Mouse (Mus musculus) midbrain, embryonic 10.5 days (tissue): ENCODE measurements around the gene Hadha. TPM values are rescaled to one million over a fixed set of nuclear protein-coding genes. Genes with fewer than 3 reads are reported as not detected.

Experiments
- DNase-seq: peaks from one replicate; pipeline ENCODE4 v3.0.0-alpha.2; 2017; ENCODE audit warnings: low spot score
- H3K27ac ChIP-seq: fragments of 300-500 bp; sonication (generic); replicated peaks from 2 replicates; pipeline ENCODE4 v1.5.1; 2016; ENCODE audit warnings: mild to moderate bottlenecking
- H3K27me3 ChIP-seq: fragments of 300-500 bp; sonication (generic); 2 replicates; pipeline ENCODE4 v1.6.1; 2016; ENCODE audit warnings: low read depth, mild to moderate bottlenecking; ENCODE audit not compliant: poor library complexity, severe bottlenecking
- H3K36me3 ChIP-seq: fragments of 300-500 bp; sonication (generic); 2 replicates; pipeline ENCODE4 v1.6.1; 2016; ENCODE audit warnings: mild to moderate bottlenecking, moderate library complexity
- H3K4me1 ChIP-seq: fragments of 300-500 bp; sonication (generic); 2 replicates; pipeline ENCODE4 v1.6.1; 2016
- H3K4me3 ChIP-seq: fragments of 300-500 bp; sonication (generic); 2 replicates; pipeline ENCODE4 v1.5.1; 2016; ENCODE audit warnings: mild to moderate bottlenecking, moderate library complexity
- H3K9me3 ChIP-seq: fragments of 300-500 bp; sonication (generic); replicated peaks from 2 replicates; pipeline ENCODE4 v1.6.1; 2016; ENCODE audit warnings: mild to moderate bottlenecking
- WGBS: fragments of 180-500 bp; shearing (Covaris S2); methylation state at CpG from one replicate; pipeline ENCODE4 v1.1.7; 2016; 5-methylcytosine and 5-hydroxymethylcytosine counted together
- polyA plus RNA-seq: library from polyadenylated mRNA; unstranded; fragments of >200 nt; fragmentation: Nextera tagmentation; extraction: Ambion mirVana; gene quantifications from 2 replicates; pipeline ENCODE4 v1.2.1, GENCODE M21; 2016

The Hadha gene
- polyA plus RNA-seq, 1 experiment from 2014 or later: 101 TPM

GRCm38 (mm10) chr5:30146526-30146925 is 8.4 kb downstream of the Hadha start:
- no peaks in the 10 kb centered on the region for H3K27me3 ChIP-seq
- no peak overlapping the region for H3K27ac ChIP-seq
- no peaks in the 10 kb centered on the region for H3K9me3 ChIP-seq
- WGBS: 95% methylated on average over 6 of the region's 6 CpGs
- H3K4me3 ChIP-seq: no peak overlapping the region
- H3K4me1 ChIP-seq: no peaks in the 10 kb centered on the region
- DNase-seq: no peak
- peaks cover 49% of the 10 kb centered on the region for H3K36me3 ChIP-seq

GRCm38 (mm10) chr5:30138193-30138592 is 16.8 kb downstream of the Hadha start:
- Histone ChIP-seq H3K36me3 (peaks cover 92% of the 10 kb centered on the region), H3K4me1 (no peaks in the 10 kb centered on the region), H3K9me3 (no peaks in the 10 kb centered on the region), H3K27ac (no peak overlapping the region), H3K27me3 (no peaks in the 10 kb centered on the region), H3K4me3 (no peak overlapping the region)
- DNase-seq: no peak
- 90% methylated on average over 4 of the region's 4 CpGs for WGBS

GRCm38 (mm10) chr5:30137271-30137670 is 17.7 kb downstream of the Hadha start:
- Histone ChIP-seq H3K4me1 (no peaks in the 10 kb centered on the region), H3K9me3 (no peaks in the 10 kb centered on the region), H3K27ac (no peak overlapping the region), H3K4me3 (no peak overlapping the region), H3K27me3 (no peaks in the 10 kb centered on the region), H3K36me3 (peaks cover 92% of the 10 kb centered on the region)
- 93% methylated on average over 9 of the region's 9 CpGs for WGBS
- no peak for DNase-seq

- peaks cover 89% of the 10 kb centered on the region for H3K36me3 ChIP-seq
- no peak overlapping the region for H3K4me3 ChIP-seq
- no peak for DNase-seq
- H3K9me3 ChIP-seq: no peaks in the 10 kb centered on the region
- WGBS: 92% methylated on average over 11 of the region's 11 CpGs
- no peaks in the 10 kb centered on the region for H3K27me3 ChIP-seq
- H3K4me1 ChIP-seq: no peaks in the 10 kb centered on the region
- H3K27ac ChIP-seq: no peak overlapping the region
These were observed 19.2 kb downstream of the Hadha start for GRCm38 (mm10) chr5:30135711-30136231.

DNA sequence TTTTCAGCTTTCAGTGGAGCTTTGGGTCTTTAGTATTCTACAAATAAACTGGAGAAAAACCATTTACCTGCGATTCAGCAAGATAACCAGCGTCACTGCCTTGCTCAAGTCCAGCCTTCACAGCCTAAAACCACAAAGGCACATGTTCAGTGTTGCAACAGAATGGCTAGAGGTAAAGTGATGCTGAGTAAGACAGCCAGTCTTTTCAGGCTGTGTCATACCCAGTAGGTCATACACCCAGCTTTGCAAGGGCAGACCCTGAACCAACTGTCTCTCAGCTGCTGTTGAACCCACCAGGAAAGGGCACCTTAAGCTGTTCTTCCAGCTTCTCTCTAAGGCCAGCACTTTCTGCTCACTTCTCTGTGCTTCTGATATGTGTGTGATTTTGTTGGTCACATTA is 22.8 kb downstream of the Hadha start:
- Histone ChIP-seq H3K9me3 (no peaks in the 10 kb centered on the region), H3K27me3 (no peaks in the 10 kb centered on the region), H3K4me3 (no peak overlapping the region), H3K36me3 (peaks cover 86% of the 10 kb centered on the region), H3K4me1 (no peaks in the 10 kb centered on the region), H3K27ac (no peak overlapping the region)
- DNase-seq: no peak
- 93% methylated on average over 2 of the region's 2 CpGs for WGBS

- no peaks in the 10 kb centered on the region for H3K9me3 ChIP-seq
- no peaks in the 10 kb centered on the region for H3K4me1 ChIP-seq
- no peak overlapping the region for H3K27ac ChIP-seq
- no peak overlapping the region for H3K4me3 ChIP-seq
- DNase-seq: no peak
- 93% methylated on average over 4 of the region's 4 CpGs for WGBS
- H3K36me3 ChIP-seq: peaks cover 90% of the 10 kb centered on the region
- no peaks in the 10 kb centered on the region for H3K27me3 ChIP-seq
These were observed 23.7 kb downstream of the Hadha start for GRCm38 (mm10) chr5:30131246-30131645.

DNA sequence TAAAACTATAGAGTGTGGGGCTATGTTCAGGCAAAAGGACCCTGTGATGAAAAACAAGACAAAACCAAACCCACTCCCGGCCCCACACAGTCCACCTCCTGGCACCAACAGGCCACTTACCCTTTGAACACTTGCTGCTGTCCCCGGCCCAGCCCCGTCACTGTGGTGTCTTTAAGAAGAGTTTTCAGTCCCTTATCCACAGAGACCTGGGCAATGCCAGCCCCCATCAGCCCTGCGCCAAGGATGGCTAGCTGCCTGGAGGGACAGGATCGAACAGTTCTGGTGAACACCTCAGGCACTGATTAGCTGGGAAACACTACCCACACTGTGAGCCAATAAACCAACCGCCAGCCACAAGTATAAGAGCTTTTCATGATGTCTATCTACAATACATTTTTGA is 26.3 kb downstream of the Hadha start:
- DNase-seq: no peak
- no peak overlapping the region for H3K4me3 ChIP-seq
- no peaks in the 10 kb centered on the region for H3K9me3 ChIP-seq
- no peaks in the 10 kb centered on the region for H3K4me1 ChIP-seq
- H3K36me3 ChIP-seq: peaks cover 93% of the 10 kb centered on the region
- H3K27me3 ChIP-seq: no peaks in the 10 kb centered on the region
- H3K27ac ChIP-seq: no peak overlapping the region
- 96% methylated on average over 6 of the region's 6 CpGs for WGBS

GRCm38 (mm10) chr5:30127921-30128597 is 26.9 kb downstream of the Hadha start:
- H3K27me3 ChIP-seq: no peaks in the 10 kb centered on the region
- DNase-seq: no peak
- peaks cover 93% of the 10 kb centered on the region for H3K36me3 ChIP-seq
- no peak overlapping the region for H3K27ac ChIP-seq
- no peak overlapping the region for H3K4me3 ChIP-seq
- 92% methylated on average over 13 of the region's 13 CpGs for WGBS
- no peaks in the 10 kb centered on the region for H3K9me3 ChIP-seq
- no peaks in the 10 kb centered on the region for H3K4me1 ChIP-seq

- Histone ChIP-seq H3K27ac (no peak overlapping the region), H3K9me3 (no peaks in the 10 kb centered on the region), H3K27me3 (no peaks in the 10 kb centered on the region), H3K4me1 (no peaks in the 10 kb centered on the region), H3K36me3 (peaks cover 93% of the 10 kb centered on the region), H3K4me3 (no peak overlapping the region)
- WGBS: 92% methylated on average over 7 of the region's 7 CpGs
- DNase-seq: no peak
These were observed 28.2 kb downstream of the Hadha start for GRCm38 (mm10) chr5:30126756-30127155.

- no peak overlapping the region for H3K27ac ChIP-seq
- peaks cover 98% of the 10 kb centered on the region for H3K36me3 ChIP-seq
- 49% methylated on average over 5 of the region's 5 CpGs for WGBS
- no peaks in the 10 kb centered on the region for H3K27me3 ChIP-seq
- H3K9me3 ChIP-seq: no peaks in the 10 kb centered on the region
- H3K4me3 ChIP-seq: no peak overlapping the region
- DNase-seq: peak; percentile 42
- H3K4me1 ChIP-seq: no peaks in the 10 kb centered on the region
These were observed 29.4 kb downstream of the Hadha start for GRCm38 (mm10) chr5:30125587-30125986.

- Histone ChIP-seq H3K9me3 (no peaks in the 10 kb centered on the region), H3K4me1 (no peaks in the 10 kb centered on the region), H3K36me3 (peaks cover 99% of the 10 kb centered on the region), H3K27ac (no peak overlapping the region), H3K4me3 (no peak overlapping the region), H3K27me3 (no peaks in the 10 kb centered on the region)
- DNase-seq: no peak
- WGBS: 96% methylated on average over 6 of the region's 6 CpGs
These were observed 32.5 kb downstream of the Hadha start for GRCm38 (mm10) chr5:30122481-30122880.

DNA sequence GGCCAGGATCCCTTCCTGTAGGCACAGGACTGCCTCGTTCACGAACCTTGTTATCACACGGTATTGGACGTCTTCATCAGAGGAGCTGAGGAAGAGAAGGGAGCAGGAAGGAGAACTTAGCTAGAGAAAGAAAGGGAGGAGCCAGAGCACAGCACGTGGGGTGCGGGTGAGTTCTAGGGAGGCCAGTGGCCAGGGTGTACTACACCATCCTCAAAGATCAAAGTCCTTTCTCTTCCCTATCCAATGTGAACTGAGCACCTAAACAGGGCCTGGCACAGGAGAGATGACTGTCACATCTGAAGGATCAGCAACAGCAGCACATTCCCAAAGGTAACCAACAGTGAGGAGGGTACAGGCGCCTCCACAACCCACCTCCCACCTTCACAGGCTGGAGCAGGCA is 34.9 kb downstream of the Hadha start:
- 90% methylated on average over 7 of the region's 7 CpGs for WGBS
- peaks cover 96% of the 10 kb centered on the region for H3K36me3 ChIP-seq
- peaks cover 19% of the 10 kb centered on the region for H3K27me3 ChIP-seq
- no peak overlapping the region for H3K27ac ChIP-seq
- no peaks in the 10 kb centered on the region for H3K9me3 ChIP-seq
- no peak overlapping the region for H3K4me3 ChIP-seq
- H3K4me1 ChIP-seq: no peaks in the 10 kb centered on the region
- DNase-seq: no peak

GRCm38 (mm10) chr5:30119163-30119562 is 35.8 kb downstream of the Hadha start:
- peaks cover 8% of the 10 kb centered on the region for H3K4me1 ChIP-seq
- H3K36me3 ChIP-seq: peaks cover 86% of the 10 kb centered on the region
- no peak overlapping the region for H3K4me3 ChIP-seq
- no peak for DNase-seq
- H3K9me3 ChIP-seq: no peaks in the 10 kb centered on the region
- H3K27me3 ChIP-seq: peaks cover 28% of the 10 kb centered on the region
- no peak overlapping the region for H3K27ac ChIP-seq
- WGBS: 82% methylated on average over 6 of the region's 6 CpGs
